Mouse (Mus musculus) forebrain, embryonic 14.5 days (tissue): ENCODE measurements around the gene Usf3. TPM values are rescaled to one million over a fixed set of nuclear protein-coding genes. Genes with fewer than 3 reads are reported as not detected.
A peak's percentile ranks its signal among the peaks of the same experiment; 100 is the strongest.

Experiments
- ATAC-seq: fragments of 200-750 bp; cut with Nextera tagmentation; 2 replicates; pipeline ENCODE4 v1.8.0; 2017; ENCODE audit warnings: mild to moderate bottlenecking, moderate library complexity
- DNase-seq: peaks from one replicate; pipeline ENCODE4 v3.0.0-alpha.2; 2015; ENCODE audit warnings: low spot score
- H3K27ac ChIP-seq: fragments of 300-500 bp; sonication (generic); 2 replicates; pipeline ENCODE4 v1.5.1; 2014; ENCODE audit warnings: low read depth, mild to moderate bottlenecking, control low read depth, low read length, moderate library complexity
- H3K27me3 ChIP-seq: fragments of 300-500 bp; sonication (generic); replicated peaks from 2 replicates; pipeline ENCODE4 v1.6.1; 2014; ENCODE audit warnings: low read length, control low read depth, mixed read lengths; ENCODE audit not compliant: control insufficient read depth, insufficient read depth
- H3K36me3 ChIP-seq: fragments of 300-500 bp; sonication (generic); 2 replicates; pipeline ENCODE4 v1.6.1; 2014; ENCODE audit warnings: low read length, control low read depth; ENCODE audit not compliant: control insufficient read depth, insufficient read depth
- H3K4me1 ChIP-seq: fragments of 300-500 bp; sonication (generic); 2 replicates; pipeline ENCODE4 v1.6.1; 2014; ENCODE audit warnings: antibody characterized with exemption, low read length, control low read depth; ENCODE audit not compliant: control insufficient read depth, insufficient read depth
- H3K4me2 ChIP-seq: fragments of 300-500 bp; sonication (generic); 2 replicates; pipeline ENCODE4 v1.6.1; 2014; ENCODE audit warnings: mild to moderate bottlenecking, control low read depth, low read length
- H3K4me3 ChIP-seq: fragments of 300-500 bp; sonication (generic); 2 replicates; pipeline ENCODE4 v1.5.1; 2014; ENCODE audit warnings: low read depth, low read length, control low read depth
- H3K9ac ChIP-seq: fragments of 300-500 bp; sonication (generic); 2 replicates; pipeline ENCODE4 v1.6.1; 2014; ENCODE audit warnings: mild to moderate bottlenecking, low read length, control low read depth, moderate library complexity
- H3K9me3 ChIP-seq: fragments of 300-500 bp; sonication (generic); replicated peaks from 2 replicates; pipeline ENCODE4 v1.6.1; 2016; ENCODE audit warnings: low read length, control low read depth, mixed read lengths; ENCODE audit not compliant: control insufficient read depth
- WGBS: fragments of 180-500 bp; shearing (Covaris S2); extraction: QIAGEN DNeasy Blood & Tissue Kit; methylation state at CpG from one replicate; pipeline ENCODE4 v1.1.7; 2014; 5-methylcytosine and 5-hydroxymethylcytosine counted together
- polyA plus RNA-seq: library from polyadenylated mRNA; unstranded; fragments of >200 nt; fragmentation: Nextera tagmentation; extraction: Ambion mirVana; gene quantifications from 2 replicates; pipeline ENCODE4 v1.2.1, GENCODE M21; 2014

Gene Usf3
- polyA plus RNA-seq, 1 experiment from 2014 or later, result 4.3 TPM

DNA sequence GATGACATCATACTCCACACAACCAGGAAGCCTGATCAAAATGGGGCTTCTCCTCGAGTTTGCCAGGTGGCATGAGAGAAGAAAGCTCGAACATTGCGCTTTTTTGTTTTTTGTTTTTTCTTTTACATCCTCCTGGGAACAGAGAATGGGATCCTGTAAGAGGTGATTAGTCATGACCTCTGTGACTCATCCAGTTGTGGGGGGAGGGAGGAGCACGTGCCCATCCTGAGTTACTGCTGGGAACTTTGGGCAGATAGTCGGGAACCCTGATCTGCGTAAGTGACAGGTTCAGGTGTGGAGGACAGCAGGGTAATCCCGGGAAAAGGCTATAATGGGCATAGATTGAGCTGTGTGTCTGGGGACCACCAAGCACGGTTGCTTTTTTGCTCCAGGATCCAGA lies 67.4 kb downstream of the Usf3 start:
- Histone ChIP-seq H3K9me3 (no peaks in the 10 kb centered on the region), H3K27me3 (no peaks in the 10 kb centered on the region), H3K4me2 (no peak overlapping the region), H3K9ac (no peak overlapping the region), H3K27ac (no peak overlapping the region), H3K4me3 (no peak overlapping the region), H3K4me1 (no peaks in the 10 kb centered on the region), H3K36me3 (no peaks in the 10 kb centered on the region)
- no peak for ATAC-seq
- DNase-seq, result no peak
- WGBS, result 72% methylated on average over 8 of the region's 8 CpGs

DNA sequence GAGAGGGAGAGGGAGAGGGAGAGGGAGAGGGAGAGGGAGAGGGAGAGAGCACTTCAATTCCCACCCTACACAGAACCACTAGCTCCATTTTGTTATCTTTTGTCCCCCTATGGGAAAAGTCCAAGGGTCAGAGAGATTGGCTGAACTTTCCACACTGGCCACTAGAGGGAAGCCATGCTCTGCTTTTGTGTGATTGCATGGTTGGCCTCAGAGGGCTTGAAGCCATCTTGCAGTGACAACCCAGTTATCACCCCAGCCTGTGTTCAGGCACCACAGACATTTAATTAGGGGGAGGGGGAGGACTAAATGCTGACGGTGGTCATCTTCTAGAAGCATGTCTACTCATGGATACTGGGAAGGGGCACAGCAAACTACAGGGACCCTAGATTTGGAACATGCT lies 69.6 kb downstream of the Usf3 start:
- DNase-seq (peak; percentile 84), ATAC-seq (peak; percentile 69)
- Histone ChIP-seq H3K9me3 (no peaks in the 10 kb centered on the region), H3K4me1 (no peaks in the 10 kb centered on the region), H3K4me2 (no peak overlapping the region), H3K36me3 (no peaks in the 10 kb centered on the region), H3K9ac (no peak overlapping the region), H3K4me3 (no peak overlapping the region), H3K27me3 (no peaks in the 10 kb centered on the region), H3K27ac (no peak overlapping the region)
- WGBS, result 3% methylated on average over 1 of the region's 1 CpGs

DNA sequence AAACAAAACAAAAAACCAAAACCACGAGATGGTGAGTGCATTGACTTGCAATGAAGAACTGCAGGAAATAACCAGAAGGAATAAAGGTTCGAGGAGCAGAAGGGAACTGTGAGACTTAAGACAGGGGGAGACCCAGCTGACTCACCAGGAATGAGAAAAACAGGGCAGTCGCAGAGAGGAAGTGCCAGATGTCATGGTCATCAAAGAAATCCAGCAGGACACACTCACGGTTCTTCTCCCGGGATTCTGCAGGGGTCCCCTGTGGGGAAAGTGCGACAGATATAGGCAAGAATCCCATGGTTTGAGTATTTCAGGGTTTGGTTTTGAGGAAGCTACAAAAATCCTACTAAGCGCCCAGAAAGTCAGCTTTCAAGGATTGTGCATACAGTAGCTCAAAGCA lies 70.3 kb downstream of the Usf3 start:
- Histone ChIP-seq H3K4me1 (no peaks in the 10 kb centered on the region), H3K27me3 (no peaks in the 10 kb centered on the region), H3K4me3 (no peak overlapping the region), H3K4me2 (no peak overlapping the region), H3K9ac (no peak overlapping the region), H3K36me3 (no peaks in the 10 kb centered on the region), H3K9me3 (no peaks in the 10 kb centered on the region), H3K27ac (no peak overlapping the region)
- 87% methylated on average over 7 of the region's 7 CpGs for WGBS
- ATAC-seq (no peak), DNase-seq (no peak)

DNA sequence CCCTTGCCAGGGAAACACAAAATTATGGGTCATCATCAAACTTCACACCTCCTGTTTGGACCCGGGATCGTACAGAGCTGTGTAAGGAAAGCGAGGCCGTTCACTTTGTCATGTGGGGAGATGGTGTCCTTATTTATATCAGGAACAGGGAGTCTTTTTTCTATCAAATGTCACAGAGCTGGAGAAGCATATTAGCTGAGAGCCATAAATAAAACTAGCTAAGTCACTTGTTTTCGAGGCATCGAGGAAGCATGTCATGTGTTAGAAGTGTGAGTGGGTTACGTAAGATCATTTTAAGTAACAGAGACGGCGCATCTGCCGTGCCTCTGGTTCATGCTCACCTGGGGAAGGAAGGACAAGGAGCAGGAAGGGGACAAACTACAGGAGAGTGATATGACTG lies 76.9 kb downstream of the Usf3 start:
- DNase-seq, result no peak
- Histone ChIP-seq H3K4me2 (no peak overlapping the region), H3K27ac (no peak overlapping the region), H3K27me3 (no peaks in the 10 kb centered on the region), H3K36me3 (no peaks in the 10 kb centered on the region), H3K4me1 (no peaks in the 10 kb centered on the region), H3K9me3 (no peaks in the 10 kb centered on the region), H3K4me3 (no peak overlapping the region), H3K9ac (no peak overlapping the region)
- 97% methylated on average over 10 of the region's 10 CpGs for WGBS
- no peak for ATAC-seq

DNA sequence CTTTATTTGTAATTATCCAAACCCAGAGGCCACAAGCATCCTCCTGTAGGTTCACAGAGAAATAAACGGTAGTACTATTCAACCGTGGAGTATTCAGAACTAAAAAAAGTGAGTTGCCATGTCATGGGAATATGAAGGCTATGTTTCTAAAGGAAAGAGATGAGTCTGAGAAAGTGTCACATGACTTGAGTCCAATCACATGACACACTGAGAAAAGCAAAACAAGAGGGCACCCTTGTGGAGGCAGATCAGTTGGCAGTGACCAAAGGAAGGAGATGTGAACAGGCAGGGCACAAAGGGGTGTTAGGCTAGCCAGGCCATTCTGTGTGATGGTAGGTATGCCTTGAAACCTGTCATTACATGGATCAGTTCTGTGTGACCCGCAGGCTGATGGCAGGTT lies 79.7 kb downstream of the Usf3 start:
- DNase-seq, result no peak
- H3K27ac ChIP-seq, result no peak overlapping the region
- no peak overlapping the region for H3K9ac ChIP-seq
- no peak overlapping the region for H3K4me2 ChIP-seq
- no peak for ATAC-seq
- no peak overlapping the region for H3K4me3 ChIP-seq
- no peaks in the 10 kb centered on the region for H3K4me1 ChIP-seq
- no peaks in the 10 kb centered on the region for H3K27me3 ChIP-seq
- WGBS, result 91% methylated on average over 3 of the region's 3 CpGs
- no peaks in the 10 kb centered on the region for H3K9me3 ChIP-seq
- H3K36me3 ChIP-seq, result no peaks in the 10 kb centered on the region

DNA sequence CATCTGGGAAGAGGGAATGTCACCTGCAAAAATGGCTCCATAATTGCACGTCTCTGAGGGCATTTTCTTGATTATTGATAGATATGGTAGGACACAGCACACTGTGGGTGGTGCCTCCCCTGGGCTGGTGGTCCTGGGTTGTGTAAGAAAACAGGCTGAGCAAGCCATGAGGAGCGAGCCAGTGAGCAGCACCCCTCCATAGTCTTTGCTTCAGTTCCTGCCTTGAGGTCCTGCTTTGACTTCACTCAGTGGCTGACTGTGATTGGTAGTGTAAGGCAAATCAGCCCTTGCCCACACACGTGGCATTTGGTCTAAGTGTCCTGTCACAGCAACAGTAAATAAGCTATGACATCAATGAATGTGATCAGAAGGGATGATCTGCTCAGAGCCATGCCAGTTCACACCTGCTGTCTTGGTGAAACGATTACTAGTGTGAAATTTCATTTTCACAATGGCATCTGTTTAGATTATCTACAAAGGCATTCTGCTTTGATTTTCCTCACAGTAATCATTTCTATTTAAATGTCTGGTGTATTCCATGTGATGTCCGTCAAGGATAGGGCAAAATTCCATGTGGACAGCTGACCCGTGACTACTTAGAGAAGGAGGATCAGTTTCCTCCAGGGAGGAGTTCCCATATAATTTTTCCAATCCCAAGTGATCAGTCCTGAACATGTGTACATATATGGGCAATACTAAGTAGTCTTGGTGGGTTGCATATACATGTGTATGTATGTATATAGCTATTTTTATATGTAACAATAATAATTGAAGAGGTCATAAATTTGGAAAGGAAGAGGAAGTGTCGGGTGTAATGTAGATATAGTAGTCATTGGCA lies 81.0 kb downstream of the Usf3 start:
- Histone ChIP-seq H3K9ac (no peak overlapping the region), H3K27ac (no peak overlapping the region), H3K4me1 (no peaks in the 10 kb centered on the region), H3K4me3 (no peak overlapping the region), H3K4me2 (no peak overlapping the region), H3K9me3 (no peaks in the 10 kb centered on the region), H3K36me3 (no peaks in the 10 kb centered on the region), H3K27me3 (no peaks in the 10 kb centered on the region)
- no peak for ATAC-seq
- DNase-seq, result no peak
- WGBS, result 79% methylated on average over 7 of the region's 7 CpGs

DNA sequence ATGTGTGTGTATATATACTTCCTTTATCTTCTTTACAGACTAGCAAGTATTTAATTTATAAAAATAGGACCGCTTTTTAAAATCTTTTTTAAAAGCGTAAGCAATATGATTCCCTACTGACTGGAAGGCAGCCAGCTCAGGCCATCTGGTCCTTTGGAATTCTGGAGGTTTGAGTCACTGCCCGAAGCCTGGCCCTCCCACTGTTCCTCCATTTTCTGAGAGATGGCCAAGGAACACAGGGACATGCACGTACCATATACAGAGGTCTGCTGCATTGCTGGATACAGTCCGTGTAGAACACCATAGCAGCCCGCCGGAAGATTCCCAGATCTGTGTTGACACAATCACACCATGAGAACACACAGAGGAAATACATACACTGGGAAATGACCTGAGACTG lies 81.7 kb downstream of the Usf3 start:
- Histone ChIP-seq H3K4me1 (no peaks in the 10 kb centered on the region), H3K9me3 (no peaks in the 10 kb centered on the region), H3K4me2 (no peak overlapping the region), H3K27ac (no peak overlapping the region), H3K9ac (no peak overlapping the region), H3K27me3 (no peaks in the 10 kb centered on the region), H3K36me3 (no peaks in the 10 kb centered on the region), H3K4me3 (no peak overlapping the region)
- WGBS, result 84% methylated on average over 7 of the region's 7 CpGs
- DNase-seq, result peak; percentile 30
- no peak for ATAC-seq

DNA sequence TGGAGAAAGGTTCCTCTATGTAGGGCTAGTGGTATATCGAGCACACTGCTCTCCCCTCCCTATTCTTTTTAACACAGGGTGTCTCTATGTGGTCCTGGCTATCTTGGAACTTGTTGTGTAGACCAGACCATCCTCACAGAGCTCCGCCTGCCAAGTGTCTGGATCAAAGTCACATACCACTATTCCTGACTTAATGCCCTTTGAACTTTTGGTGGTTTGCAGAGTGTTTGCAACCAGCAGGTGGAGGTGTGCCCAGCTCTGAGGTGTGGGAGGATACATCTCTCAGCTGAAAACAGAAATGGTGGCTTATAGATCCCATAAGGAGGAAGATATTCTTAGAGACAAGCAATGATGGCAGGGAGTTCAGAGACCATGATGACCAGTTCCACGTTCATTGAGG lies 84.4 kb downstream of the Usf3 start:
- Histone ChIP-seq H3K4me1 (no peaks in the 10 kb centered on the region), H3K4me2 (no peak overlapping the region), H3K36me3 (no peaks in the 10 kb centered on the region), H3K9ac (no peak overlapping the region), H3K4me3 (no peak overlapping the region), H3K27me3 (no peaks in the 10 kb centered on the region), H3K27ac (no peak overlapping the region), H3K9me3 (no peaks in the 10 kb centered on the region)
- ATAC-seq (no peak), DNase-seq (no peak)
- WGBS, result 90% methylated on average over 3 of the region's 3 CpGs

DNA sequence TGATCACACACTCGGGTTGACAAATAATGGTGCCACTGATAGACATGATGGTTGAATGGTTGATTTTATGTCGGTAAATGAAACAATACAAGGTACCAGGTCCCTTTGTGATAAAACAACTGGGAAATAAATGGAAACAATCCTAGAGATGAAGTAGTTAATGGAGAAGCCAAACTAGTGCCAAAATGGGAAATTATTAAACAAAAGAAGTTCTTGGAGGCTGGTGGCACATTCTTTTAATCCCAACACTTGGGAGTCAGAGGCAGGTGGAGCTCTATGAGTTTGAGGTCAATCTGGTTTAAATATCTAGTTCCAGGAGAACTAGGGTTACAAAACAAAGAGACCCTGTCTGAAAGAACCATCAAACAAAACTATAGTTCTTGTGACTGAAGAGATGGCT lies 91.9 kb downstream of the Usf3 start:
- Histone ChIP-seq H3K9ac (no peak overlapping the region), H3K4me2 (no peak overlapping the region), H3K36me3 (no peaks in the 10 kb centered on the region), H3K27me3 (no peaks in the 10 kb centered on the region), H3K4me1 (no peaks in the 10 kb centered on the region), H3K27ac (no peak overlapping the region), H3K9me3 (no peaks in the 10 kb centered on the region), H3K4me3 (no peak overlapping the region)
- 45% methylated on average over 2 of the region's 2 CpGs for WGBS
- DNase-seq, result no peak
- no peak for ATAC-seq
